Mouse (Mus musculus) monocyte, adult 59 days (primary cell): ENCODE results near the gene Tha1. TPM values are rescaled to one million over a fixed set of nuclear protein-coding genes. Genes with fewer than 3 reads are reported as not detected.

Experiments
- total RNA-seq, 2 experiments: library from RNA; stranded (reverse); gene quantifications; one replicate each; pipeline ENCODE4 v1.2.4; 2023

The Tha1 gene
- 1 to 10 TPM; 4.1 to 6.9 TPM for total RNA-seq

DNA sequence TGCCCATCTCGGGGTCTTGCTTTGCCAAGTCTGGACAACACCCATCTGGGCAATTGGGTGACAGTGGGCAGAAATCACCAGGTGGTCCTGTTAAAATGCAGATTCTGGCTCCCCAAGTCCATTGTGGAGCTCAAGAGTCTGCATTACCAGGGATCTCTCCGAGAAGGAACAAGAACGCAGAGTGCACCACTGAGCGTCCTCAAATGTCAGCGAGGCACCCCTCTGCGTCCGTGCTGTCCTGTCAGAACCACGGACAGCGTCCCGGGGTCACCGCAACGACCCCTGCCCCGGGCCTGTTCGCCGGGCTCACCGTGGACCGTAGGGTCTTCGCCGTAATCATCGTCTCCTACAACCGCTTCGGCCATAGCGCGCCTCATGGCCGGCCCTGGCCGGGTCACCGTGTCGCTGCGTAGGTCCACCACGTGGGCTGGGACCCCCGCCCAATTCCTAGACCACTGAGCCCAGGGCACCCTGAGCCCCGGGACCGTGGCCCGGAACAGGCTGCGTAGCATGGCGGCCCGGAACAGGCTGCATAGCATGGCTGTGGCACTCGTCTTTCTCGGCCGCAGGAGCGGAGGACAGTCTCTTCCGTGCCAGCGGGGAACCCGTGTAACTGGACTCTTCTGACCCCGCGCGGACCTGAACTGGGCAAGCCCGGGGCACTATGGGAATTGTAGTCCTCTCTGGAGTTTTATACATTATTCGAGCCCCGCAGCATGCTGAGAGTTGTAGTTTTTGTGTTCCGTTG, at the start of gene Tha1:
Gene Tha1, minus strand, starts transcription at position 621 of the 748 bp plus-strand sequence.

DNA sequence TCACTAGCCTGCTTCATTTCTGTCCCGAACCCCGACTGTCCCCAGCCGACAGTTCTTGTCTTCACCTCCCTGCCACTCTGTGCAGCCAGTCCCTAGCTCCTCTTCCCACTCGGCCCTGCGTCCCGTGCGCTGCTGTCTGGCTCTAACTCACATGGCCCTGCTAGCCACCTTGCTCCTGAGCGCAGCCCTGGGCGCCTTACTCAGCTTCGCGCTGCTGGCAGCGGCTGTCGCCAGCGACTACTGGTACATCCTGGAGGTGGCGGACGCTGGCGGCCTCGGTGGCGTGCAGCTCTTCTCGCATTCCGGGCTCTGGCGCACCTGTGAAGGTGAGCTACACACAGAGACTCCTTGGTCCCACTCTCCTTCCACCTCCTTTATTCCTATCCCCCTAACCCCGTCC, 12.7 kb downstream of the Tha1 start, which contains the start of gene Tmem235:
Gene Tmem235, plus strand, starts transcription at position 152 of the 400 bp plus-strand sequence.

DNA sequence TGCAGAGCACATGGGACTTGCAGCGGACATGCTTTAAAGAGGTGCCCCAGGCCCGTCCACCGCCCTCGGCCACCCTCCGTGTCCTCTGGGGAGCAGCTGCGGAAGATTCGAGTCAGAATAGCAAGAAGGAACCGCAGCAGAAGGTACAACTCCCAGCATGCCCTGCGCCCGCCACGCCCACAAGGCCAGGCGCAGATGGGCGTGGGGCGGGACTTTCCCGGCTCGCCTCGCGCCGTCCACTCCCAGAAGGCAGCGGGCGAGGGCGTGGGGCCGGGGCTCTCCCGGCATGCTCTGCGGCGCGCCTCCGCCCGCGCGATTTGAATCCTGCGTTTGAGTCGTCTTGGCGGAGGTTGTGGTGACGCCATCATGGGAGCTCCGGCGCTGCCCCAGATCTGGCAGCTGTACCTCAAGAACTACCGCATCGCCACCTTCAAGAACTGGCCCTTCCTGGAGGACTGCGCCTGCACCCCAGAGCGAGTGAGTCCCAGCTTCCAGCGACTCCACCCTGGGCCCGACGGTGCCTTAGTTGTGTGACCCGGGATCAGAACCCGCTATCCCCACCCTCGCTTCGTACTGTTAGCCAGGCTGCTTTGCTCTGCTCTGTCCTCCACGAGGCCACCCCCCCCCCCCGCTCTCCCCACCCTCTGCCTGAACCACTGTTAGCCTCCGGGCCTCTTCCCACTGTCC, 24.2 kb downstream of the Tha1 start, which contains the start of gene Birc5:
Gene Birc5, plus strand, starts transcription at position 267 of the 687 bp plus-strand sequence.

DNA sequence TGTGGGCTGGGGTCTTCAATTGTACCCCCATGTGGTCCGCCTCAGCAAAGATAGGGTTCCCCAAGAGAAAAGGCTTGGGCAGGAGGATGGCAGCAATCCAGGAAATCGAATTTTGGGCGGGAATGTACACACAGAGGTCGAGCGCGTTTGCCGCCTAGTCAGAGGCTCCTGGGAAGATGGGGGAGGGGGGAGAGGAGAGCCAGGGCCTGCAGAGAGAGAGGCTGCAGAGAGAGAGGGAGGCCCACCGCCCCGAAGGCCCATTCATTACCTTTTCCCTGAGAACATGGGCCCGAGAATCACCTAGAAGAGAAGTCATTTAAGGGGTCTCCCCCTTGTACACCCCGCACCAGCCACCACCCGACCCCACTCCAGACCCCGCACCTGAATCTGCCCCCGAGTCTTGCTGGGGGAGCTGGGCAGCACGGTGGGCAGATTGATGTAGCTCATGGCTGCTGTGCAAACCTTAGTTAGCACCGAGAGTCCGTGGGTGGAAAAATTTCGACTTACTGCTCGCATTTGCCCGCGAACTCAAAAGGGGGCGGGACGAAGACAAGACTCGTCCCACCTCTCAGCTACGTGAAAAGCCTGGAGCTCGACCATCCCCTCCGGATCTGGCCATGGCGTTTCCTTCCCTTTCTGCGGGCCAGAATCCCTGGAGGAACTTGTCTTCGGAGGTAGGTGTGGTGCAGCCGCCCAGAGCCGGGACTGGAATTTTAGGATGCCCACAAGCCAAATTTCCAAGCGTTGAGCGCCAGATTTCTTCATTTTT, 47.8 kb downstream of the Tha1 start, which contains the start of the genes Afmid and Tk1:
Gene Afmid, plus strand, starts transcription at position 592 of the 769 bp plus-strand sequence.
Gene Tk1, minus strand, starts transcription at position 760 of the 769 bp plus-strand sequence.

Other genes with a start within 250 kb of the Tha1 start
- 10 to 100 TPM; 41.2 to 45.0 TPM for gene Tnrc6c, start 219.2 kb downstream of the Tha1 start, total RNA-seq
- gene Tmc8, start 91.4 kb downstream of the Tha1 start, total RNA-seq, result 10 to 100 TPM; 41.1 to 42.9 TPM
- gene Tmc6, start 91.3 kb downstream of the Tha1 start, total RNA-seq, result 100 to 1,000 TPM; 226 to 288 TPM
- not detected for gene 6030468B19Rik, start 75.8 kb downstream of the Tha1 start, total RNA-seq
- 1 to 10 TPM; 5.3 to 8.7 TPM for gene Gm20708, start 63.8 kb downstream of the Tha1 start, total RNA-seq
- 100 to 1,000 TPM; 264 to 272 TPM for gene Syngr2, start 63.8 kb downstream of the Tha1 start, total RNA-seq
- 10 to 100 TPM in 1 of 2 experiments, 1 to 10 TPM in 1; 10.0 to 13.1 TPM for gene Afmid, start 47.6 kb downstream of the Tha1 start, total RNA-seq
- gene Tk1, start 47.4 kb downstream of the Tha1 start, total RNA-seq, result 10 to 100 TPM in 1 of 2 experiments, 1 to 10 TPM in 1; 9.9 to 13.4 TPM
- 1 to 10 TPM; 1.1 to 1.3 TPM for gene Birc5, start 24.2 kb downstream of the Tha1 start, total RNA-seq
- gene Tmem235, start 12.7 kb downstream of the Tha1 start, total RNA-seq, result not detected
- 100 to 1,000 TPM; 359 to 389 TPM for gene Socs3, start 96.6 kb upstream of the Tha1 start, total RNA-seq
- gene Pgs1, start 112.8 kb upstream of the Tha1 start, total RNA-seq, result 10 to 100 TPM; 76.2 to 76.4 TPM